Mouse (Mus musculus) heart, embryonic 16.5 days (tissue): Measurements from ENCODE around the gene Snf8. TPM values are rescaled to one million over a fixed set of nuclear protein-coding genes. Genes with fewer than 3 reads are reported as not detected.

ENCODE experiments used
- ATAC-seq: fragments of 200-750 bp; cut with Nextera tagmentation; replicated peaks from 2 replicates; pipeline ENCODE4 v1.8.0; 2017; ENCODE audit warnings: moderate number of reproducible peaks; ENCODE audit not compliant: insufficient read depth, low FRiP score; ENCODE audit errors: extremely low read depth
- H3K27ac ChIP-seq: fragments of 300-500 bp; sonication (generic); 2 replicates; pipeline ENCODE4 v1.5.1; 2014; ENCODE audit warnings: mild to moderate bottlenecking, low read length, control low read depth, moderate library complexity
- H3K27me3 ChIP-seq: fragments of 300-500 bp; sonication (generic); 2 replicates; pipeline ENCODE4 v1.6.1; 2014; ENCODE audit warnings: low read length, mixed read lengths; ENCODE audit not compliant: control insufficient read depth, insufficient read depth
- H3K36me3 ChIP-seq: fragments of 300-500 bp; sonication (generic); 2 replicates; pipeline ENCODE4 v1.6.1; 2014; ENCODE audit not compliant: control insufficient read depth, insufficient read depth
- H3K4me1 ChIP-seq: fragments of 300-500 bp; sonication (generic); 2 replicates; pipeline ENCODE4 v1.6.1; 2014; ENCODE audit warnings: low read length, mixed read lengths; ENCODE audit not compliant: control insufficient read depth, insufficient read depth
- H3K4me2 ChIP-seq: fragments of 300-500 bp; sonication (generic); 2 replicates; pipeline ENCODE4 v1.6.1; 2014; ENCODE audit warnings: low read depth, mild to moderate bottlenecking, control low read depth, low read length
- H3K4me3 ChIP-seq: fragments of 300-500 bp; sonication (generic); 2 replicates; pipeline ENCODE4 v1.5.1; 2014; ENCODE audit warnings: mild to moderate bottlenecking, control low read depth, low read length
- H3K9ac ChIP-seq: fragments of 300-500 bp; sonication (generic); 2 replicates; pipeline ENCODE4 v1.6.1; 2014; ENCODE audit warnings: low read length, control low read depth
- H3K9me3 ChIP-seq: fragments of 300-500 bp; sonication (generic); replicated peaks from 2 replicates; pipeline ENCODE4 v1.6.1; 2016; ENCODE audit warnings: low read length; ENCODE audit not compliant: control insufficient read depth
- WGBS: fragments of 180-500 bp; shearing (Covaris S2); extraction: QIAGEN DNeasy Blood & Tissue Kit; methylation state at CpG from one replicate; pipeline ENCODE4 v1.1.7; 2014; 5-methylcytosine and 5-hydroxymethylcytosine counted together
- polyA plus RNA-seq: library from polyadenylated mRNA; unstranded; fragments of >200 nt; fragmentation: Nextera tagmentation; extraction: Ambion mirVana; gene quantifications from 2 replicates; pipeline ENCODE4 v1.2.1, GENCODE M21; 2015

Snf8 gene
- polyA plus RNA-seq, 1 experiment from 2014 or later: 72.0 TPM

- Histone ChIP-seq H3K4me1 (peaks cover 4% of the 10 kb centered on the region), H3K4me2 (no peak overlapping the region), H3K4me3 (no peak overlapping the region), H3K27ac (no peak overlapping the region), H3K36me3 (no peaks in the 10 kb centered on the region), H3K9ac (no peak overlapping the region), H3K27me3 (no peaks in the 10 kb centered on the region), H3K9me3 (no peaks in the 10 kb centered on the region)
- 19% methylated on average over 5 of the region's 5 CpGs for WGBS
- ATAC-seq: no peak
Measured at GRCm38 (mm10) chr11:96015421-96015820, 19.3 kb upstream of the Snf8 start.

- Histone ChIP-seq H3K27me3 (no peaks in the 10 kb centered on the region), H3K4me3 (no peak overlapping the region), H3K4me2 (no peak overlapping the region), H3K27ac (no peak overlapping the region), H3K9ac (no peak overlapping the region), H3K36me3 (no peaks in the 10 kb centered on the region), H3K4me1 (peaks cover 4% of the 10 kb centered on the region), H3K9me3 (no peaks in the 10 kb centered on the region)
- no peak for ATAC-seq
- WGBS: 12% methylated on average over 9 of the region's 9 CpGs
Measured at GRCm38 (mm10) chr11:96017941-96018351, 16.7 kb upstream of the Snf8 start.

GRCm38 (mm10) chr11:96020622-96021021, 14.1 kb upstream of the Snf8 start:
- WGBS: 39% methylated on average over 4 of the region's 4 CpGs
- no peak overlapping the region for H3K9ac ChIP-seq
- no peak overlapping the region for H3K4me2 ChIP-seq
- no peak overlapping the region for H3K27ac ChIP-seq
- H3K36me3 ChIP-seq: no peaks in the 10 kb centered on the region
- H3K4me1 ChIP-seq: peaks cover 4% of the 10 kb centered on the region
- H3K9me3 ChIP-seq: no peaks in the 10 kb centered on the region
- no peak for ATAC-seq
- H3K27me3 ChIP-seq: no peaks in the 10 kb centered on the region
- H3K4me3 ChIP-seq: no peak overlapping the region

- WGBS: 42% methylated on average over 5 of the region's 5 CpGs
Measured at GRCm38 (mm10) chr11:96028130-96028529, 6.6 kb upstream of the Snf8 start.

GRCm38 (mm10) chr11:96030571-96030970, 4.1 kb upstream of the Snf8 start:
- H3K4me1 ChIP-seq: peaks cover 6% of the 10 kb centered on the region; the same call in 1 of the 2 replicates
- H3K36me3 ChIP-seq: no peaks in the 10 kb centered on the region
- no peak overlapping the region for H3K4me3 ChIP-seq
- WGBS: 82% methylated on average over 3 of the region's 3 CpGs
- no peak overlapping the region for H3K9ac ChIP-seq
- H3K27ac ChIP-seq: no peak overlapping the region
- H3K9me3 ChIP-seq: no peaks in the 10 kb centered on the region
- ATAC-seq: no peak
- no peak overlapping the region for H3K4me2 ChIP-seq
- H3K27me3 ChIP-seq: no peaks in the 10 kb centered on the region

More at GRCm38 (mm10) chr11:96028130-96028529, 6.6 kb upstream of the Snf8 start:
- Histone ChIP-seq H3K9me3 (no peaks in the 10 kb centered on the region), H3K9ac (no peak overlapping the region), H3K4me1 (no peaks in the 10 kb centered on the region), H3K36me3 (no peaks in the 10 kb centered on the region), H3K4me3 (no peak overlapping the region), H3K4me2 (no peak overlapping the region), H3K27ac (no peak overlapping the region), H3K27me3 (no peaks in the 10 kb centered on the region)
- no peak for ATAC-seq

- no peak overlapping the region for H3K9ac ChIP-seq
- H3K4me1 ChIP-seq: peaks cover 7% of the 10 kb centered on the region; the same call in 1 of the 2 replicates
- no peak overlapping the region for H3K4me3 ChIP-seq
- ATAC-seq: no peak
- H3K36me3 ChIP-seq: no peaks in the 10 kb centered on the region
- no peaks in the 10 kb centered on the region for H3K27me3 ChIP-seq
- H3K9me3 ChIP-seq: no peaks in the 10 kb centered on the region
- H3K27ac ChIP-seq: no peak overlapping the region
- WGBS: 72% methylated on average over 2 of the region's 2 CpGs
- no peak overlapping the region for H3K4me2 ChIP-seq
Measured at GRCm38 (mm10) chr11:96031701-96032100, 3.0 kb upstream of the Snf8 start.

- H3K4me2 ChIP-seq: no peak overlapping the region
- ATAC-seq: no peak
- no peaks in the 10 kb centered on the region for H3K9me3 ChIP-seq
- no peak overlapping the region for H3K4me3 ChIP-seq
- H3K9ac ChIP-seq: no peak overlapping the region
- peaks cover 7% of the 10 kb centered on the region; the same call in 1 of the 2 replicates for H3K4me1 ChIP-seq
- no peaks in the 10 kb centered on the region for H3K27me3 ChIP-seq
- 92% methylated on average over 2 of the region's 3 CpGs for WGBS
- H3K36me3 ChIP-seq: no peaks in the 10 kb centered on the region
- no peak overlapping the region for H3K27ac ChIP-seq
Measured at GRCm38 (mm10) chr11:96033264-96033663, 1.4 kb upstream of the Snf8 start.

- no peaks in the 10 kb centered on the region for H3K27me3 ChIP-seq
- H3K27ac ChIP-seq: no peak overlapping the region; the same call in 1 of the 2 replicates
- peaks cover 2% of the 10 kb centered on the region; the same call in 1 of the 2 replicates for H3K36me3 ChIP-seq
- H3K4me3 ChIP-seq: peak overlapping the region; percentile 81
- H3K9me3 ChIP-seq: no peaks in the 10 kb centered on the region
- H3K4me2 ChIP-seq: peak overlapping the region; percentile 77
- no peak for ATAC-seq
- peak overlapping the region; percentile 82; the same call in 1 of the 2 replicates for H3K9ac ChIP-seq
- WGBS: 45% methylated on average over 8 of the region's 8 CpGs
- peaks cover 7% of the 10 kb centered on the region; the same call in 1 of the 2 replicates for H3K4me1 ChIP-seq
Measured at GRCm38 (mm10) chr11:96034116-96034515, 569 bp upstream of the Snf8 start.

- Histone ChIP-seq H3K36me3 (peaks cover 6% of the 10 kb centered on the region), H3K4me1 (peaks cover 7% of the 10 kb centered on the region; the same call in 1 of the 2 replicates), H3K9me3 (no peaks in the 10 kb centered on the region), H3K4me2 (peak overlapping the region; percentile 77), H3K27me3 (no peaks in the 10 kb centered on the region), H3K9ac (peak overlapping the region; percentile 82), H3K27ac (0 out of 2 replicates have a peak overlapping the region, but pooled peaks have one; percentile 18), H3K4me3 (peak overlapping the region; percentile 81)
- WGBS: 7% methylated on average over 6 of the region's 6 CpGs
- ATAC-seq: peak; percentile 45; the same call in 1 of the 2 replicates
Measured at GRCm38 (mm10) chr11:96035133-96035532, 448 bp downstream of the Snf8 start.
